Mouse (Mus musculus) lung, adult 2 months (tissue): ENCODE results near the gene Spata31d1d.
"Not testable (repeated sequence)": the region's sequence is repeated elsewhere in the genome, so short reads cannot be mapped to it uniquely, and the experiment has no call there.

Experiments used
- CTCF ChIP-seq: fragments of 200-500 bp; IDR thresholded peaks from 2 replicates; pipeline ENCODE4 v1.5.1; 2011; ENCODE audit warnings: mild to moderate bottlenecking, low read length, control low read depth; ENCODE audit not compliant: insufficient read depth
- POLR2A ChIP-seq: fragments of 200-500 bp; IDR thresholded peaks from 2 replicates; pipeline ENCODE4 v1.6.1; 2011; ENCODE audit warnings: low read depth, mild to moderate bottlenecking, control low read depth, low read length, borderline replicate concordance; ENCODE audit errors: extremely low read depth

GRCm38 (mm10) chr13:59779744-59780264, 48.3 kb upstream of the Spata31d1d start:
- TF ChIP-seq CTCF, POLR2A: not testable (repeated sequence)
